Mouse (Mus musculus) lung, postnatal 36 days (tissue): ENCODE data around the gene Sparcl1.
A peak's percentile ranks its signal among the peaks of the same experiment; 100 is the strongest.

Source experiments
- DNase-seq: peaks from one replicate; pipeline ENCODE4 v3.0.0; 2022; ENCODE audit warnings: mixed read lengths

Gene Sparcl1

GRCm38 (mm10) chr5:104110171-104110920 lies 3.2 kb downstream of the Sparcl1 start:
- no peak for DNase-seq

GRCm38 (mm10) chr5:104109516-104109915 lies 4.0 kb downstream of the Sparcl1 start:
- DNase-seq, result no peak

GRCm38 (mm10) chr5:104108879-104109369 lies 4.6 kb downstream of the Sparcl1 start:
- DNase-seq, result no peak

GRCm38 (mm10) chr5:104108127-104108875 lies 5.2 kb downstream of the Sparcl1 start:
- no peak for DNase-seq

GRCm38 (mm10) chr5:104104111-104104510 lies 9.4 kb downstream of the Sparcl1 start:
- DNase-seq, result no peak

- no peak for DNase-seq
These were observed 10.4 kb downstream of the Sparcl1 start for GRCm38 (mm10) chr5:104103171-104103570.

GRCm38 (mm10) chr5:104101678-104102531 lies 11.6 kb downstream of the Sparcl1 start:
- DNase-seq, result no peak

- DNase-seq, result peak; percentile 82
These were observed 17.2 kb downstream of the Sparcl1 start for GRCm38 (mm10) chr5:104096078-104096938.

GRCm38 (mm10) chr5:104095416-104096077 lies 18.0 kb downstream of the Sparcl1 start:
- DNase-seq, result peak; percentile 83

GRCm38 (mm10) chr5:104089751-104090150 lies 23.8 kb downstream of the Sparcl1 start:
- no peak for DNase-seq

GRCm38 (mm10) chr5:104085366-104085765 lies 28.2 kb downstream of the Sparcl1 start:
- no peak for DNase-seq

- no peak for DNase-seq
These were observed 32.8 kb downstream of the Sparcl1 start for GRCm38 (mm10) chr5:104080736-104081135.

GRCm38 (mm10) chr5:104077508-104077907 lies 36.0 kb downstream of the Sparcl1 start, which contains the start of gene Gm17660:
TSS of gene Gm17660 (minus strand) at chr5:104077608.
- DNase-seq, result no peak

GRCm38 (mm10) chr5:104076361-104076760 lies 37.2 kb downstream of the Sparcl1 start:
- no peak for DNase-seq

- DNase-seq, result peak; percentile 78
These were observed 39.1 kb downstream of the Sparcl1 start for GRCm38 (mm10) chr5:104074388-104074787.

GRCm38 (mm10) chr5:104073602-104074001 lies 39.9 kb downstream of the Sparcl1 start:
- DNase-seq, result no peak

- no peak for DNase-seq
These were observed 41.2 kb downstream of the Sparcl1 start for GRCm38 (mm10) chr5:104072272-104072886.

GRCm38 (mm10) chr5:104071048-104071447 lies 42.5 kb downstream of the Sparcl1 start:
- no peak for DNase-seq

GRCm38 (mm10) chr5:104068751-104069150 lies 44.8 kb downstream of the Sparcl1 start:
- DNase-seq, result peak; percentile 44

- DNase-seq, result no peak
These were observed 50.6 kb downstream of the Sparcl1 start for GRCm38 (mm10) chr5:104062773-104063551.
